Mouse (Mus musculus) liver, embryonic 15.5 days (tissue): ENCODE results near the gene Ccdc9. TPM values are rescaled to one million over a fixed set of nuclear protein-coding genes. Genes with fewer than 3 reads are reported as not detected.
"Not testable (repeated sequence)": the region's sequence is repeated elsewhere in the genome, so short reads cannot be mapped to it uniquely, and the experiment has no call there.

ENCODE experiments used
- ATAC-seq: fragments of 200-750 bp; cut with Nextera tagmentation; 2 replicates; pipeline ENCODE4 v1.8.0; 2017; ENCODE audit warnings: moderate number of reproducible peaks, mild to moderate bottlenecking, moderate library complexity; ENCODE audit not compliant: insufficient read depth
- H3K27ac ChIP-seq: fragments of 300-500 bp; sonication (generic); replicated peaks from 2 replicates; pipeline ENCODE4 v1.5.1; 2015; ENCODE audit warnings: mild to moderate bottlenecking, inconsistent platforms
- H3K27me3 ChIP-seq: fragments of 300-500 bp; sonication (generic); 2 replicates; pipeline ENCODE4 v1.6.1; 2015; ENCODE audit warnings: mild to moderate bottlenecking, inconsistent platforms
- H3K36me3 ChIP-seq: fragments of 300-500 bp; sonication (generic); replicated peaks from 2 replicates; pipeline ENCODE4 v1.6.1; 2015; ENCODE audit warnings: moderate library complexity, mild to moderate bottlenecking, inconsistent platforms
- H3K4me1 ChIP-seq: fragments of 300-500 bp; sonication (generic); replicated peaks from 2 replicates; pipeline ENCODE4 v1.6.1; 2015; ENCODE audit warnings: inconsistent platforms
- H3K4me2 ChIP-seq: fragments of 300-500 bp; sonication (generic); 2 replicates; pipeline ENCODE4 v1.6.1; 2015; ENCODE audit warnings: moderate library complexity, mild to moderate bottlenecking, inconsistent platforms
- H3K4me3 ChIP-seq: fragments of 300-500 bp; sonication (generic); replicated peaks from 2 replicates; pipeline ENCODE4 v1.5.1; 2015; ENCODE audit warnings: mild to moderate bottlenecking, inconsistent platforms
- H3K9ac ChIP-seq: fragments of 300-500 bp; sonication (generic); 2 replicates; pipeline ENCODE4 v1.6.1; 2015; ENCODE audit warnings: moderate library complexity, mild to moderate bottlenecking, inconsistent platforms
- H3K9me3 ChIP-seq: fragments of 300-500 bp; sonication (generic); replicated peaks from 2 replicates; pipeline ENCODE4 v1.6.1; 2016; ENCODE audit warnings: inconsistent platforms
- WGBS: fragments of 180-500 bp; shearing (Covaris S2); methylation state at CpG from one replicate; pipeline ENCODE4 v1.1.7; 2015; ENCODE audit warnings: mixed read lengths; ENCODE audit not compliant: insufficient replicate concordance; 5-methylcytosine and 5-hydroxymethylcytosine counted together
- polyA plus RNA-seq: library from polyadenylated mRNA; unstranded; fragments of >200 nt; fragmentation: Nextera tagmentation; extraction: Ambion mirVana; gene quantifications from 2 replicates; pipeline ENCODE4 v1.2.1, GENCODE M21; 2015

Gene Ccdc9
- polyA plus RNA-seq, 1 experiment from 2014 or later: 10.3 TPM

DNA sequence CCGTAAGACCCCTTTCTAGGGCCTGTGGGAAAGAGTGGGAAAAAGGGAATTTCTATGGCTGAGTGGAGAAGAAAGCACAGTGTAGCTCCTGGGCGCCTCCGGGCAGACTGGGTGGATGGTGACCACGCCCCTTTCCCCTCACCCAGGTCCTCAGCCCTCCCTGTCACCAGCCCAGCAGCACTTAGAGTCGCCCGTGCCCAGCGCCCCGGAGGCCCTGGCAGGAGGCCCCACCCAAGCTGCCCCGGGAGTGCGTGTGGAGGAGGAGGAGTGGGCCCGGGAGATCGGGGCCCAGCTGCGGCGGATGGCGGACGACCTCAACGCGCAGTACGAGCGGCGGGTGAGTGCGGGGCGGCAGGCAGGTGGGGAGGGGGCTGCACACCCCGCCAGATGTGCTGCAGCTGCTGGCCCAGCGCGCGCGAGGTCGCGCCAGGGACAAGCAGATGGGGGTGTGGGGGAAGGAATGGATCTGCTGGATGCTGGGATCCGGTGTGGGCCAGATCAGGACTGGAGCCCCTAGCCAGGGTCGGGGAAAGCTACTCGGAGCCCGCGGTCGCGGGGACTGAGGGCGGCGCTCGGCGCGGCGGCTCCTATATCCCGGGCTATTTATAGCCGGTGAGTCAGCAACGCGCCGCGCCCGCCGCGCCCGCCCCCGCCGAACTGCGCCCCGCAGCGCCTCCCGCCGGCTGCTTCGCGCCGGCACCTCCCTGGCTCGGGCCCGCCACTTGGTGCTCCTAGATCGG, 27.1 kb upstream of the Ccdc9 start:
- Histone ChIP-seq H3K4me1 (peaks cover 69% of the 10 kb centered on the region), H3K4me3 (peak overlapping the region; percentile 92), H3K4me2 (peak overlapping the region; percentile 100), H3K27ac (peak overlapping the region; percentile 97), H3K27me3 (peaks cover 22% of the 10 kb centered on the region), H3K9me3 (no peaks in the 10 kb centered on the region), H3K36me3 (peaks cover 24% of the 10 kb centered on the region), H3K9ac (peak overlapping the region; percentile 97)
- ATAC-seq: peak; percentile 66
- WGBS: under 1% methylated on average over 66 of the region's 66 CpGs

DNA sequence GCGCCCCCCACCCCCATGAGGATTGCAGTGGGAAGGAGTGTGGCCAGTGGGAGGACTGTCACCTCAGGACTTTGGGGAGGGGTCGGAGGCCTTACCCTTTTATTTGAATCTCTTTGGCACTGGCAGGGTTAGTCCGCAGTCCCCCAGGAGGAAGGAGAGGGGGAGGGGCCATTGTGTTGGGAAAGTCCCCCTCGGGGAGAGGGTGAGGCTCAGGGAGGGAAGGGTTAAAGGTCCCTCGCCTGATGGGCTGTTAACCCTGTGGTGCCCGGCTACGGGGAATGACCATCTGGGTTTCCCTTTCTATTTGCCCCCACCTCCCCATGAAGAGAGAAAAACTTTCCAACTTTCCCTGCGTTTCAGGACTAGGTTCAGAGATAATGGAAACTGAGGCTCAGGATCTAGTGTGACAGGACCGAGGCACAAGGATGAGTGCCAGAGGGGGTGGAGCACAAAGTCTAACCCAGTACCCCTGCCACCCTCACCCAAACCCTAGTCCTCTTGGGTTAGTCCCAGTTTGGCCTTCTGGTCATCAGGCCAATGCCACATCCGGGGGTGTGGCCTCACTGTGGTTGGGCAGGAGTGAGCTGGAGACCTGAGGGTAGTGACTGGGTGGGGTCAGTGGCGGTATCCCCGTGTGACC, 26.2 kb upstream of the Ccdc9 start:
- ATAC-seq: peak; percentile 14
- peaks cover 75% of the 10 kb centered on the region for H3K4me1 ChIP-seq

GRCm38 (mm10) chr7:16312011-16312671, 25.5 kb upstream of the Ccdc9 start:
- Histone ChIP-seq H3K36me3 (peaks cover 17% of the 10 kb centered on the region), H3K27ac (peak overlapping the region; percentile 97), H3K9me3 (no peaks in the 10 kb centered on the region), H3K4me2 (peak overlapping the region; percentile 100), H3K4me3 (peak overlapping the region; percentile 92), H3K4me1 (peaks cover 79% of the 10 kb centered on the region), H3K9ac (peak overlapping the region; percentile 97), H3K27me3 (peaks cover 22% of the 10 kb centered on the region)
- no peak for ATAC-seq
- WGBS: under 1% methylated on average over 49 of the region's 49 CpGs

More for the DNA sequence above, 26.2 kb upstream of the Ccdc9 start:
- Histone ChIP-seq H3K27ac (peak overlapping the region; percentile 97), H3K36me3 (peaks cover 23% of the 10 kb centered on the region), H3K4me3 (peak overlapping the region; percentile 92), H3K4me2 (peak overlapping the region; percentile 100), H3K27me3 (peaks cover 22% of the 10 kb centered on the region), H3K9ac (peak overlapping the region; percentile 97), H3K9me3 (no peaks in the 10 kb centered on the region)
- 2% methylated on average over 12 of the region's 12 CpGs for WGBS

GRCm38 (mm10) chr7:16311453-16312004, 24.9 kb upstream of the Ccdc9 start:
- H3K4me1 ChIP-seq: peaks cover 83% of the 10 kb centered on the region
- WGBS: 1% methylated on average over 14 of the region's 14 CpGs
- H3K36me3 ChIP-seq: peaks cover 11% of the 10 kb centered on the region; the same call in 1 of the 2 replicates
- peak overlapping the region; percentile 97 for H3K9ac ChIP-seq
- peaks cover 22% of the 10 kb centered on the region for H3K27me3 ChIP-seq
- H3K9me3 ChIP-seq: no peaks in the 10 kb centered on the region
- no peak for ATAC-seq
- H3K27ac ChIP-seq: peak overlapping the region; percentile 97
- peak overlapping the region; percentile 92 for H3K4me3 ChIP-seq
- peak overlapping the region; percentile 100 for H3K4me2 ChIP-seq

DNA sequence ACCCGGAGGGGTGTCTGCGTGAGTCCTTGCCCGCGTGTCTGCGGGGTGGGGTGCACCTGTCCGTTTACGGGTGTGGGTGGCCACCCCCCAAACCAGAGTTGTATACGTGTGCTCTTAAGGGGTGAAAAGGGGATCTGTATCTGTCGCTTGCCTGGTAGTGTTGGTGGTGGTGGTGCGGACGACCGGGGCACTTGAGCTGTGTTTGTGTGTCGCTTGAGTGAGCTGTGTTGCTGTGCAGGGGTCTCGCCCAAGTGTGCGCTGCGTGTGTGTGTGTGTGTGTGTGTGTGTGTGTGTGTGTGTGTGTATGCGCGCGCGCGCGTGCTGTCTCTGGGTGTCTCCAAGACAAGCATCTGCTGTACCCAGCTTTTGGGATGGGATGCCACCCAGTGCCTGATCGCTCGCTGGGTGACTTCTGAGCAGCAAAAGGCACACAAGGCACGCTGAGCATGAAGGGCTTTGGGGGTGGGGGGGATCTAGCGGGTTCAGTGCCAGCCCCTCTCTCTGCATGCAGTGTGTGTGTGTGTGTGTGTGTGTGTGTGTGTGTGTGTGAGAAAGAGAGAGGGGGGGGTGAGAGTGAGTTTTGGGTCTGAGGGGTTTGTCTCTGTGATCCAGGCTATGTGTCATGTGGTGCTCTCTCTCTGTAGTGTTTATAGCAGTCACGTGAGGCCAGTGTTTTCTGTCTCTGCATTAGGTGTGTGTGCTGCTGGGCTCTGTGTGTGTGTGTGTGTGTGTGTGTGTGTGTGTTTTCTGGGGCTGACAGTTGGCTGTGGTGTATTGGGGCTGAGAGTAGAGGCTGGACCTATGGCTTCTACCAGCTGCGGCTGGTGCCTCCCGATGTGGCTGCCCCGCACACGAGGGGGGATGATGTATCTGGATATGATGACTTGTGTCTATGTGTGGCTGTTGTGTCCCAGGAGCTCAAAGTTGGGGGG, 24.2 kb upstream of the Ccdc9 start:
- Histone ChIP-seq H3K4me2 (peak overlapping the region; percentile 100), H3K9me3 (no peaks in the 10 kb centered on the region), H3K4me3 (peak overlapping the region; percentile 92), H3K4me1 (peaks cover 90% of the 10 kb centered on the region), H3K27me3 (peaks cover 22% of the 10 kb centered on the region), H3K27ac (peak overlapping the region; percentile 97), H3K36me3 (0 out of 2 replicates have a peak, but pooled peaks cover 5% of the 10 kb centered on the region), H3K9ac (peak overlapping the region; percentile 97)
- WGBS: under 1% methylated on average over 31 of the region's 31 CpGs
- no peak for ATAC-seq

- H3K4me1 ChIP-seq: peaks cover 84% of the 10 kb centered on the region
- H3K27me3 ChIP-seq: peaks cover 22% of the 10 kb centered on the region
- H3K9ac ChIP-seq: peak overlapping the region; percentile 97
- H3K4me2 ChIP-seq: peak overlapping the region; percentile 100
- no peaks in the 10 kb centered on the region for H3K9me3 ChIP-seq
- under 1% methylated on average over 33 of the region's 56 CpGs for WGBS
- H3K4me3 ChIP-seq: peak overlapping the region; percentile 92
- peak overlapping the region; percentile 97 for H3K27ac ChIP-seq
- H3K36me3 ChIP-seq: 0 out of 2 replicates have a peak, but pooled peaks cover 2% of the 10 kb centered on the region
- peak; percentile 43 for ATAC-seq
These were observed 23.5 kb upstream of the Ccdc9 start for GRCm38 (mm10) chr7:16310020-16310520.

DNA sequence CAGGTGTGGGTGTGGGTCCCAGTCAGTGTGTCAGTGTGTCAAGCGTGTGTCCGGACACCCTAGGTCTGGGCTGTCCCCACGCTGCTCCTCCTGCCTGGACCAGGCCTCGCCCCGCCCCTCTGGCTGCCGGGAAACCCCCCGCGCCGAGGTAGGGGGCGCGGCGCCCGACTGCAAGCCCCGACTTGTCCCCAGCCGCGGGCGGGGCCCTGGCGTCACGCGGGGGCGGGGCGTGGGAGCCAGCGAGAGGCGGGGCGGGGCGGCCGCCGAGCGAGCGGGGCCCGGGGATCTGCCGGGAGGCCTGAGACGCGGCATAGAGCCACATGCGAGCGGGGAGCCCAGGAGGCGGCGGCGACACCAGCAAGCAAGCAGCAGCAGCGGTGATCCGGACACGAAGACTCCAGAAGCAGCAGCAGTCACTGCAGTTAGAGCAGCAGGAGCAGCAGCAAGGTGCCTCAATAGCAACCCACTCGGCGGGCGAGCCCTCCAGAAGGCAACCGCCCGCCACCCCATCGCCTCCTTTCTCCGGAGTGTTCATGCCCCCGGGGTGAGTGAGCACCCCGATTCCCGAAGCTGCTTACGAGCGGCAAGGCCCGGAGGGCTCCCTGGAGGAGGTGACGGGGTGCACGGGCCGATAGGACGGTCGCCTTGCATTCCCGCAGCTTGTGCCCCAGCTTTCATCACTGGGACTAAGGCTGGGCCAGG, 22.9 kb upstream of the Ccdc9 start:
- H3K9ac ChIP-seq: peak overlapping the region; percentile 97
- H3K4me2 ChIP-seq: peak overlapping the region; percentile 100
- peak overlapping the region; percentile 92 for H3K4me3 ChIP-seq
- peak; percentile 59 for ATAC-seq
- no peaks in the 10 kb centered on the region for H3K9me3 ChIP-seq
- WGBS: 2% methylated on average over 61 of the region's 61 CpGs
- no peaks in the 10 kb centered on the region for H3K36me3 ChIP-seq
- peaks cover 78% of the 10 kb centered on the region for H3K4me1 ChIP-seq
- H3K27me3 ChIP-seq: peaks cover 22% of the 10 kb centered on the region
- peak overlapping the region; percentile 97 for H3K27ac ChIP-seq

GRCm38 (mm10) chr7:16308555-16309317, 22.1 kb upstream of the Ccdc9 start:
- peak overlapping the region; percentile 97 for H3K27ac ChIP-seq
- peaks cover 22% of the 10 kb centered on the region for H3K27me3 ChIP-seq
- H3K36me3 ChIP-seq: no peaks in the 10 kb centered on the region
- H3K9ac ChIP-seq: peak overlapping the region; percentile 97
- H3K4me2 ChIP-seq: peak overlapping the region; percentile 100
- ATAC-seq: 0 out of 2 replicates have a peak, but pooled peaks have one; percentile 0
- H3K4me1 ChIP-seq: peaks cover 72% of the 10 kb centered on the region
- H3K9me3 ChIP-seq: no peaks in the 10 kb centered on the region
- WGBS: 35% methylated on average over 16 of the region's 16 CpGs
- H3K4me3 ChIP-seq: peak overlapping the region; percentile 92

DNA sequence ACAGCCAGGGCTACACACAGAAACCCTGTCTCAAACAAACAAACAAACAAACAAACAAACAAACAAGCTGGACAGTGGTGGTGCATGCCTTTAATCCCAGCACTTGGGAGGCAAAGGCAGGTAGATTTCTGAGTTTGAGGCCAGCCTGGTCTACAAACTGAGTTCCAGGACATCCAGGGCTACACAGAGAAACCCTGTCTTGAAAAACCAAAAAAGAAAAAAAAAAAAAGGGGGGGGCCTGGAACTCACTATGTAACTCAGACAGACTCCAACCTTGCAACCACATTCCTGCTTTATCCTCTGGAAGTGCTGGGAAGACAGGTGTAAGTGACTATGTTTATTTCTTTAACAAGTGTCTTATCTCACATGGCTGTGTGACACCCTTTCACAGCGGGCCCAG, 21.5 kb upstream of the Ccdc9 start, which contains the start of gene Bbc3:
Gene Bbc3, plus strand, starts transcription at position 301 of the 400 bp plus-strand sequence.
- Histone ChIP-seq H3K4me3 (peak within 1 kb of the TSS; percentile 92), H3K27ac (peak within 1 kb of the TSS; percentile 97), H3K9ac (peak within 1 kb of the TSS; percentile 97), H3K27me3 (peaks cover 21% of the 10 kb centered on the region), H3K4me2 (peak within 1 kb of the TSS; percentile 100), H3K4me1 (peaks cover 66% of the 10 kb centered on the region)
- WGBS: 20% methylated on average over 1 of the region's 1 CpGs
- not testable (repeated sequence) for ATAC-seq, H3K9me3 ChIP-seq, H3K36me3 ChIP-seq
